Mouse (Mus musculus): Measurements from ENCODE around the gene Bpifa5.
"Not testable (repeated sequence)": the region's sequence is repeated elsewhere in the genome, so short reads cannot be mapped to it uniquely, and the experiment has no call there.

Gene Bpifa5

DNA sequence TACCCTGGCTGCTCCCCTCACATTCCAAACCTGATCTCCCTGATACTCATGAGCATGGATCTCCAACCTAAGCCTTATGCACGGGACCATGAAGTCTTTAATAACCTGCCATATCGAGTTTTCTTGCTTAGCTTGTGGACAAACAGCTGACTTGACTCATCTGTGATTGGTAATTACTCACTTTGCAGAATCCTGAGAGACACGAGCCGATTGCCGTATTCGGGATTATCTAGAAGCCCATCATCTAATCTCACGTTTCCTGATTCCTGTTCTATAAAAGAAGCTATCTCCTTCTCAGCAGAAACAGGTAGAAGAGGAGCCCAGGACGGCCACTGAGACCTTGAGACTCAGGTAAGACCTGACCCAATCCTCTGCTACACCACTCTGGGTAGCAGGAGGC lies at the start of gene Bpifa5:
TSS of gene Bpifa5 (plus strand) at position 301 of the 400 bp plus-strand sequence.
- DNase-seq (ENCODE audit: extremely low spot score, low spot score): no peak

DNA sequence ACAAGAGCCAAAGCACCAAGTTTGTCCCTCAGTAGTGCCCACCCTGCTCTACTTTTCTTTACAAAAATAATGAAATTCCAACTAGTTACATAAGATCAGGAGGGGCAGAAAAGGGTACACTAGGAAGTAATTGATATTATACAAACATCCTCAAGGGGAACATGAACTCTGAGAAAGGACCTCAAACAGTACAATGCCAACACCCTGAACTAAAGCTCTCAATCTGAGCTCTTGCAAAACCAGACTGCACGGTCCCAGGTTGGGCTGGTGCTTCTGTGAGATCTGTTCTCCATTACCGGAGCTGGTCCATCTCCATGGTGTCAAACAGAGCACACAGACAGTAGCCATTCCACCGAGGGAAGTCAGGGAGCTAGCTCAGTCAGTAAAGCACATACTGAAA lies 45.0 kb upstream of the Bpifa5 start:
- no peak for DNase-seq (ENCODE audit: extremely low spot score, low spot score)

DNA sequence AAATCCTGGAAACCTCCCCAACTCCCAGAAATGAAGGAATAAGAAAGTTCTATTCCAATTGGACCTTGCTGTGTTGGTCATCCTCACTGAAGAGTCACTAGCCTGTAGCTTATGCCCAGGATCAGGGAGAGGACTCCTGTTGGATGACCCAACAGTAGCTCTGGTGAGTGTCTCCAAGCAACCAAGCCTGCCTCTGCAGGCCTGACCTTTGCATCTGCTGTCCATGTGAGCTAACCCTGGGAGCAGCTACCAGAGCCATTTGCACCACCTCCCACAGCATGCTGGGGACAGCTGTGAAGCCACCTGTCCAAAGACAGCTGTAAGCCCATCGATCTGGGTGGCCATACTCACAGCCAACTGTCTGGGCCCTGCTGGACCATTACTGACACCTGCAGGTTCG lies 32.3 kb upstream of the Bpifa5 start, which contains the start of gene Bpifa3:
TSS of gene Bpifa3 (plus strand) at position 217 of the 400 bp plus-strand sequence.
- DNase-seq (ENCODE audit: extremely low spot score, low spot score): no peak

DNA sequence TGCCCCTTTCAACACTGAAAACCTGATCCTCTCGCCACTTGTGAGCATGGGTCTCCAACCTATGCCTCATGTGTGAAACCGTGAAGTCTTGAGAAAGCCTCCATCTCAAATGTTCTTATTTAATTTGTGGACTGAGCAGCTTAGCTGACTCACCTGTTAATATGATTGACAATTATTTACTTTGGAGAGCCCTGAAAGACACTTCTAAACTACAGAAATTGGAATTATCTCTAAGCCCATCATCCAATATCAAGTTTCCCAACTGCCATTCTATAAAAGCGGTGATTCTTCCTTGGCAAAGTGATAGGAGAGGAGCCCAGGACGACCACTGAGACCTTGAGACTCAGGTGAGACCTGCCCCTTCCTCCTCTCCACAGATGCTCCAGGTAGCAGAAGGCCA lies 19.8 kb upstream of the Bpifa5 start, which contains the start of gene Bpifa1:
TSS of gene Bpifa1 (plus strand) at position 301 of the 400 bp plus-strand sequence.
- DNase-seq (ENCODE audit: extremely low spot score, low spot score): no peak

DNA sequence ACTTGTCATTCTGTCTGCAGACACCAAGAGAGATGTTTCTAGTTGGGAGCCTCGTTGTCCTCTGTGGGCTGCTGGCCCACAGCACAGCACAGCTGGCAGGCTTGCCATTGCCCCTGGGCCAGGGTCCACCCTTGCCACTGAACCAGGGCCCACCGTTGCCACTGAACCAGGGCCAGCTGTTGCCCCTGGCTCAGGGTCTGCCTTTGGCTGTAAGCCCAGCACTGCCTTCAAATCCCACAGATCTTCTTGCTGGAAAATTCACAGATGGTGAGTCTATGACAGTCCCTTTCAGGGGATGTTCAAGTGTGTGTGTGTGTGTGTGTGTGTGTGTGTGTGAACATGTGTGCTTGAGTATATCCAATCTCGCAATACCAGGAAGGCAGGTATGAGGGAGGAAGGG lies 18.7 kb upstream of the Bpifa5 start:
- no peak for DNase-seq (ENCODE audit: extremely low spot score, low spot score)

DNA sequence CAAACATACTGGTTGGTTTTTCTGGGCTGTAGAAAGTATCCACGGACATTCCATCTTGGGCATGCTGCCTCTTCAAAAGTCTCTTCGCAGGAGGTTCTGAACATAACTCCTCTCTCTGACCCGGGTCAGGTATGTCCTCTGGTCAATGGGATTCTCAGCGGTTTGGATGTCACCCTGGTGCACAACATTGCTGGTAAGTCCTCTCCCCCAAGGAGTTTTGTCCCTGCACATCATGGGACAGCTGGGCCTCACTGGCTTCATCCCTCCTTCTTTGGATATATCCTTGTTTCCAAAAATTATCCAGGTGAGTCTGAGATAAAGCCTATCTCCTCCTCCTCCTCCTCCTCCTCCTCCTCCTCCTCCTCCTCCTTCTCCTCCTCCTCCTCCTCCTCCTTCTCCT lies 14.9 kb upstream of the Bpifa5 start:
- no peak for DNase-seq (ENCODE audit: extremely low spot score, low spot score)

DNA sequence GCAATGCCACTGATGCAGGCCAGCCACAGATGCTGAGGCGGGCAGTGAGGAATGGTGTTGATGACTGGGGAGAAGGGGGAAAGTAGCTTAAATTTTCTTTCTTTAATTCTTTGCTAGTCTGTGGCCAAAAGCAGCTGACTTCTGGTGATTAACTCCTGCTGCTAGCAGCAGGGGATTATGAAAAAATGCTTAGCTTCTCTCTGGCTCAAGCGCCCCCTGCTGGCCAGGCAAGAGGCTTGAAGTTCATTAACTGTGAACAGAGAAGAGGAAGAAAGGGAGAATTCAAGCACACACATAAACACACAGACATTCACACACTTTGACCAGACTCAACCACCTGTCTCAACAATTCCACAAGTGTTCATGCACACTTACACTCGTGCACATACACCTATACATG lies 4.0 kb upstream of the Bpifa5 start:
- DNase-seq (ENCODE audit: extremely low spot score, low spot score): peak; percentile 56

DNA sequence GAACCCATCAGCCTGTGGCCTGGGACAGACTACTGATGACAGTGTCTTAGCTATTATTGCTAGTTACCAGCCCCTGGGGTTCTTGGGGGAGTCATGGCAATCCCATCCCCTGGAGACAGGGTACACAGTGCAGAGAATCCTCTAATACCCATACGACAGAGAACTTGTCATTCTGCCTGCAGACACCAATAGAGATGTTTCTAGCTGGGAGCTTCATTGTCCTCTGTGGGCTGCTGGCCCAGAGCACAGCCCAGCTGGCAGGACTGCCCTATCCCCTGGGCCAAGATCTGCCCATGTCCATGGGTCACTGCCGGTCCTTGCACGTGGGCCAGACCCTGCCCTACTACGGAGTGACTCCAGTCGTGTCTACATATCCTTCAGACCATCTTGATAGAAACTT lies 899 bp downstream of the Bpifa5 start:
- no peak for DNase-seq (ENCODE audit: extremely low spot score, low spot score)

DNA sequence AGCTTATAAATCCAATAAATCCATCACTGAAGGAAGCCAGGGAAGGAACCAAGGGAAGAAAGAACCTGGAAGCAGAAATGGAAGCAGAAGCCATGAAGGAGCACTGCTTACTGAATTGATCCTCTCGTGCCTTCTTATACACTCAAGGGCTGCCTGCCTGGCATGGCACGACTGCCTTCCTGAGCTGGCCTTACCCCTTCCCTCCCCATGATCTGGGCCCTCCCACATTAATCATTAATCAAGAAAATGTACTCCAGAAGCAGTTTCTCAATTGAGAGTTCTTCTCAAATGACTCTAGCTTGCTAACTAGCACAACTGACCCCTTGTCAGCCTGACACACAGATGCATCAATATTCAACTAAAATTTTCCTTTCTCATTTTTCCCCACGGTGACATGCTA lies 6.8 kb downstream of the Bpifa5 start:
- DNase-seq (ENCODE audit: extremely low spot score, low spot score): no peak

DNA sequence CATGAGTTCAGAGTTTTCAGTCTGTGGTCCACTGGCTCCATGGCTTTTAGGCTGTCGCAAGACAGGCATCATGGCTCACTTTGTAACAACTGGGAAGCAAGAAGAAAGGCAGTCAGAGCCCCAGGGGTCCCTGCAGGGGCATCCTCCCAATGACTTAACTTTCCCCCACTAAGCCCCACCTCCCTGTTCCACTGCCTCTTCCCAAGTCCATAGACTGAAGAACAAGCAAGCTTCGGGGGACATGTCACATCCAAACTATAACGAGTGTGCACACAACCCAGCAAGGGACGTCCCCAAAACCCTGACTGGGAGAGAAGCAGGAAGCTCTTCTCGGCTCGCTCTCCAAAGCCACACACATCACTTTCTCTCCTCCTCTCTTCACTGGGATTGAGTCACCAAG lies 9.2 kb downstream of the Bpifa5 start:
- no peak for DNase-seq (ENCODE audit: extremely low spot score, low spot score)

DNA sequence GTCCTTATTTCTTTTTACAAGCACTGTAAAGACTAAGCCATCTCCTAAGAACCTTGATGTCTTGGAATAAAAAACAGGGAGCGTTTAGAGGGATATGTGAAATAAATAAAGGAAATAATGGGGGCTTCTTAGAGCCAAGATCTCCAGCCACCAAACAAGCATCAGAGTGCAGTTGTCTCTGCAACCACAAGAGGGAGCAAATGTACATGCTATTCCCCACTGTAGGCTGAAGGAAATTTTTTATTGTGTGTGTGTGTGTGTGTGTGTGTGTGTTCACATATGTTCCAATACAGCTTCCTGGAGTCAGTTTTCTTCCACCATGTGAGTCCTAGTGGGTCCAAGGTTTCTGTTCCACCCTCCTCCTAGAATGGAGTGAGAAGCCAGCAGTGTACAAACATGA lies 10.9 kb downstream of the Bpifa5 start:
- peak; percentile 20 for DNase-seq (ENCODE audit: extremely low spot score, low spot score)

DNA sequence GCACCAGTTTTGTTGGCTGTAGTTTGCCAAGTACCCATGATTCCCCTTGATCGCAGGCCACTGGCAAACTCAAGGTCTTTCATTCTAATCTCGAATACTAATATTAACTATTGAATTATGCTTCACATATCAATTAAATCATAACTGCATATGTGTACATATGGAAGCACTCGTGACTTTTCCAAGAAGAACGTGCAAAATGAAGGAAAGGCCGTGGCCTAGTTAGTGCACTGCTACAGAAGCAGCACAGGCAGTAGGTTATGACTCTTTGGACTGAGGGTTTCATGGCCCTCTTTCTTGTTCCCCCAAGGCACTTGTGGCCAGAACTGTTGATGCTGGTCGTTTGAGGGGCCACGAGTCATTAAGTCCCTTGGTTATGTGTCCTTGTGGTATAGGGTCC lies 19.5 kb downstream of the Bpifa5 start:
- not testable (repeated sequence) for DNase-seq (ENCODE audit: extremely low spot score, low spot score)

DNA sequence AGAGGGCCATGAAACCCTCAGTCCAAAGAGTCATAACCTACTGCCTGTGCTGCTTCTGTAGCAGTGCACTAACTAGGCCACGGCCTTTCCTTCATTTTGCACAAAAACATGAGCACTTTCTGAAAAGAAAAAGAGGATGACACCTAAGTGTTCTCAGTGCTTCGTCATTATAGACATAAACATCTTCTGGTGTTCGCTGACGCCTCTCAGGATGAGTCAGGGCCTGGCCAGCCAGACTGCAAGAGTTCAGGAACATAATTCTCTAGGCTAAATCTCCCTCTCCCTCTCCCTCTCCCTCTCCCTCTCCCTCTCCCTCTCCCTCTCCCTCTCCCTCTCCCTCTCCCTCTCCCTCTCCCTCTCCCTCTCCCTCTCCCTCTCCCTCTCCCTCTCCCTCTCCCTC lies 20.7 kb downstream of the Bpifa5 start:
- DNase-seq (ENCODE audit: extremely low spot score, low spot score): not testable (repeated sequence)

DNA sequence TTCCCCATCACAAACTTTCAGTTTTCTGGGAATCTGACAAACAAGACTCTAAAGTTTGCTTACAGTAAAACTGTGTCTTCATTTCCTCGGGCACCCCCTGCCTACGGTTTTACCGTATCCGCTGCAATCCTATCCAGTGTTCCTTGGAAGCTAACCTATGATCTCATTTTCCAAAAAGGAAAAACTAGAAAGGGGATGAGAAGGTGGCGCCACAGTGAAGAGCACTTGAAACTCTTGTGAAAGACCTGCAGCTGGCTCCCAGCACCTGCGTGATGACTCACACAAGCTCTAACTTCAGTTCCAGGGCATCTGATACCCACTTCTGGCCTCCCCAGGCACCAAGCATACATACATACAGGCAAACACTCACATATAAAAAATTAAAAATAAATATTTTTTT lies 22.9 kb downstream of the Bpifa5 start:
- no peak for DNase-seq (ENCODE audit: extremely low spot score, low spot score)

DNA sequence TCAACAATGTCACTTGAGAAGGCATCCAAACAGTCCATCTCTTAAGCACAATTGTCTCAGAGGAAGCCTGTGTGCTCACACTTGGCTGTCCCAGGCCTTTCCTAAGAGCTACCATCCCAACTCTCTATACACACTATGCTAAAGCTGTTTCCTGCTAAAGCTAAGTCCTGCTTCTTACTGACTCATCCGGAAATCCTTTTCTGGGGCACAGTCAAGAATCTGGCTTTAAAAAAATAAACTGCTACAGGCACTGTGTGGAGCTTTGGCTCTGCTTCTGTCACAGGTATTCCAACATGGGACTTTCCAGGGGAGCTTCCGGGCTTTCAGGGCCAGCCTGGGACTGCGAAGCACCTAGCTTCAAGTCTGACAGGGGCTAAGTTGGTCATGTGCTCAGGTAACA lies 23.3 kb downstream of the Bpifa5 start:
- no peak for DNase-seq (ENCODE audit: extremely low spot score, low spot score)

DNA sequence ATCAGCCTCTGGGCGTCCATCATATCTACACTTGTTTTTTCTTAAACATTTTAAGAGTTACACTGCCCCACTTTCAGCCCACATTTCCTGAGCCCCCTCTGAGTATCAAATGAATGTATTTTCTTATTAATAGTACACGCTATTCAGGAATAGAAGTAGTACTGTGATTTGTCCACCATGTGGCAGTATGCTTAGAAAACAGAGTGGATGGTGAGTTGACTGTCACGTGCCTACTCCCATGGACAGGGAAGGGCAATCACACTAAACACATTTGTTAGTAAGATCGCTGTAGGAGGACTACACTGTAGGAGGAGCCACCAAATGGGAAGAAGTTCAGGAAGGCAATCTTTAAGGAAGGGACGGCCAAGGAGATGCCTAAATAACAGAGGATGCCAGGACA lies 25.1 kb downstream of the Bpifa5 start:
- DNase-seq (ENCODE audit: extremely low spot score, low spot score): no peak

DNA sequence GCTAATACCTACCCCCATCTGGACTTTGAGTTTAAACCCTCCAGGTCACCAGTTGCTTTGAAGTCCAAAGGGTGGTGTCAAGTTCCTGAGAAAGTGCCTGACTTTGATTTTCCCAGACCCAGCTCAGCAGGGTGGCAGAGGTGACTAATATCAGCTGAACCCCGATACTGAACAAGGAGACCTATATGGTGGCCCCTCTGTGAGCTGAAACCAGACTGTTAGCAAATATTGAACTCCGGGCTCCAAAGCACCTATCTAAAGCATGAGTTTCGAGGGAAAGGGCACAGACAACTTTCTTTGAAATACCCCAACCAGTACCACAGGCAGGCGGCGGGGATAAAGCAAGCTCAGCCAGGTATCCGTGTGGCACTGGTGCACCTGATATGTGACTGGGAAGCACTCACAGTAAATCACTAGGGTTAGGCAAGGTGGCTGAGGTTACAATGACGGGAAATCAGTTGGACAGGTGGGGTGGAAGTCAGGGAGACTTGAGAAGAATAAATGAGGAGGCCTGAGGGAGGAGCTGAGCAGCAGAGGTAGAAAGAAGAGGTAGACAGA lies 27.5 kb downstream of the Bpifa5 start:
- DNase-seq (ENCODE audit: extremely low spot score, low spot score): no peak

DNA sequence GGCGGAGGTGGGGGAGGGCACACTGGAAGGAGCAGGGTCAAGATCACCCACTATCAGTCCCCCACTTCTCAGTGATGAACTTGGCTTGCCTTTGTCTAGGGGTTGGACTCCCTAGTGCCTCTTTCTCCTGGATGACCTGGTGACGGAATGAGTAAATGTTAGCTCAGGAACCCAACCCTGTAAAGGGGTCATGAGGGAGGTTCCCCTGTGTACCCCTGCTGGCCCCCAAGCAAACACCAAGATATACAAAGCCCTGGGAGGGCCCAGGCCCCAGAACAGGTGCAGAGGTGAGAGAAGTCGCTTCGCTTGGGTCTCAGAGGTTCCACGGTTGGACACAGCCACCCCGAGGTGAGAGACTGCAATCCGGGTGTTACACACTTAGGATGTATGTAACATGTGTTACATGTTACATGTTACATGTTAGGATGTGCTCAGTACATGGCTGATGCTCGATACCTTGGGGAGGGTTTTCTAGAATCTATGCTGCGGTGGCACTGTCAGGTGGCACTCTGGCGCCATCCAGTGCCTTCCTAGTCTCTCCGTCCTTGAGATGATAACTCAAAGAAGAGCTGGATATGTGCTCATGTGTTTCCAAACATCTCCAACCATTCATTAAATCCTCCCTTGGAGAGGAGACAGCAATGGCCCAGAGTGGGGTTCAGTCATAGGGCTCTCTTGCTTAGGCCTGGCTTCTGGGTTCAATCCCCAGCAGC lies 28.3 kb downstream of the Bpifa5 start, which contains the start of gene Bpifb1:
TSS of gene Bpifb1 (plus strand) at position 273 of the 713 bp plus-strand sequence.
- DNase-seq (ENCODE audit: extremely low spot score, low spot score): no peak

DNA sequence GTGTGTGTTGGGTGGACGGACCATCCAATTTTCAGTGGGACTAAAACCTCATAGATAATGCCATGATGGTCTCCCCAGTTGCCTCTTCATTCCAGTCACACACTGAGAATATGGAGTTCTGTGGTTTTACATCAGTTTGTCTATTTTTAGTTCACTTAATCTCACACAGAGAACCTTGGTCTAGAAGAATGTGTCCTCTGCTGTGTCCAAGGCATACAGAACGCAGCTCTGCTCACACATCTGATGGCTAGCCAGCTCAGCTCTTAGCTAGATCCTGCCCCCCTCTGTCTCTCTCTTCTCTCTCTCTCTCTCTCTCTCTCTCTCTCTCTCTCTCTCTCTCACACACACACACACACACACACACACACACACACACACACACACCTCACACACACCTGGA lies 29.7 kb downstream of the Bpifa5 start:
- no peak for DNase-seq (ENCODE audit: extremely low spot score, low spot score)

DNA sequence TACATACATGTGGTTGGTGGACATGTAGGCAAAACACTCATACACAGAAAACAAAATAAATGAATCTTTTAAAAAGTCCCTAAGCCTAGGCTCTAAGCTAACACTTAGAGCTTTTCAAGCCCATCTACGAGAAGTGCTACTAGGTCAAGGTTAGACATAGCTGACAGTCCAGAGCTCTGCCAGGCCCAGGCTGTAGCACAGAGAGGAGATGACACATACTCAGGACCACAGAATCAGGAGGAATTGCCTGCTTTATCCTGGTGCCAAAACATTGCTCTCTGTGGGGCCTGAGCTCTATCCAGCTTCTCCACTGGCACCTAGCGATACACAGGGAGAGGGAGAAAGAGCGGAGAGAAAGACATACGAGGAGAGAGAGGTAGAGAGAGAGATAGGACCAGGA lies 30.7 kb downstream of the Bpifa5 start:
- DNase-seq (ENCODE audit: extremely low spot score, low spot score): no peak

DNA sequence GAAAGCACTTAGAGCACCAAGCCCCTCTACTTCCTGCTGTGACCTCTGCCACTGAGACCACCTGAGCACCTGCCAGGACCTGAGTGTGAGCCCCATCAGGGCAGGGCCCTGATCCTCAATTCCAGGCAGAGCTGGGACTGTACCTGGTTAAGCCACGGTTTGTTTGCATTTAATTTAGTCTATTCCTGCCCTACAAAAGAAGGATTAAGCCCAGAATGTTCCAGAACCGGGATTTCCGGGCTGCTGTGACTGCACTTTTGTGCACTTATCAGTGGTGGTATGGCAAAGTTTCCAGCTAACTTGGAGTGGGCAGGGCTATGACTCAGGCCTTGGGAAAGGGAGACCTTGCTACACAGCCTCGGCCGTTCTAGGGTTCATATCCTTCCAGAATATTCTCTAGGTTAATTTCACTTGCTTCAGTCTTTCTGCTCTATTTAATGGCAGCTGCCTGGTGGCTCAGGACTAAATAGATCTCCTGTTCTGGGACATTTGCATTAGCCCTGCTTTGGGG lies 31.6 kb downstream of the Bpifa5 start:
- no peak for DNase-seq (ENCODE audit: extremely low spot score, low spot score)

DNA sequence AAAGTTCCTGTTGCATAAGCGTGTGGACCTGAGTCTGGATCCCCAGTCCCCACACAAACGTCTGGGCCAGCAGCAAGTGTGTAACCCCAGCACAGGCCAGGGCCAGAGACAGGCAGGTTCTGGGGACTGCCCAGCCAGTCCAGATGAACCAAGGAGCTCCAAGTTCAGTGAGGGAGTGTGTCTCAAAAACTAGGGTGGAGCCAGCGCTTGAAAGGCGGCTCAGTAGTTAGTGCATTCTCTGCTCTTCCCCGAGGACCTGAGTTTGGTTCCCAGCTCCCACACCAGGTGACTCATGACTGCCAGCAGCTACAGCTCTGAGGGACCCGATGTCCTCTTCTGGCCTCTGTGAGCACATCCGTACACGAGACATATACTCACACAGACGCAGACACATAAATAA lies 34.6 kb downstream of the Bpifa5 start:
- DNase-seq (ENCODE audit: extremely low spot score, low spot score): no peak

DNA sequence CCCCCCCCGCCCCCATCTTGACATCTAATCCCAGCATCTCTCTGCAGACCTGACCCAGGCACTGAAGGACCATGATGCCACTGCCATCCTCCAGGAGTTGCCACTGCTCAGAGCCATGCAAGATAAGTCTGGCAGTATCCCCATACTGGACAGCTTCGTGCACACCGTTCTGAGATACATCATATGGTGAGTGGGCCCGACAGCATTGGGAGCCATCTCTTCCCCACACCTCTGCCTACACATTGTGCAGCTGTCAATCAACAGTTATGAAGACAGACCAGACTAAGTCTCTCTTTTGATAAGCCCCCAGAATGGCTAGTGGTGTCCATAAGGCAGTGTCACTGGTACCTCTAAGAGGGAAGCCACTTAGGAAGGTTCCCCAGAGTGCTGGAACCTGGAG lies 42.2 kb downstream of the Bpifa5 start:
- no peak for DNase-seq (ENCODE audit: extremely low spot score, low spot score)
